Mouse (Mus musculus): ENCODE measurements at regions not wholly inside any gene's neighbourhood (a gene's known extent, or its start where the extent isn't known, plus 50 kb on each side); places are given as distances from the start of the nearest gene placed in this dataset.

DNA sequence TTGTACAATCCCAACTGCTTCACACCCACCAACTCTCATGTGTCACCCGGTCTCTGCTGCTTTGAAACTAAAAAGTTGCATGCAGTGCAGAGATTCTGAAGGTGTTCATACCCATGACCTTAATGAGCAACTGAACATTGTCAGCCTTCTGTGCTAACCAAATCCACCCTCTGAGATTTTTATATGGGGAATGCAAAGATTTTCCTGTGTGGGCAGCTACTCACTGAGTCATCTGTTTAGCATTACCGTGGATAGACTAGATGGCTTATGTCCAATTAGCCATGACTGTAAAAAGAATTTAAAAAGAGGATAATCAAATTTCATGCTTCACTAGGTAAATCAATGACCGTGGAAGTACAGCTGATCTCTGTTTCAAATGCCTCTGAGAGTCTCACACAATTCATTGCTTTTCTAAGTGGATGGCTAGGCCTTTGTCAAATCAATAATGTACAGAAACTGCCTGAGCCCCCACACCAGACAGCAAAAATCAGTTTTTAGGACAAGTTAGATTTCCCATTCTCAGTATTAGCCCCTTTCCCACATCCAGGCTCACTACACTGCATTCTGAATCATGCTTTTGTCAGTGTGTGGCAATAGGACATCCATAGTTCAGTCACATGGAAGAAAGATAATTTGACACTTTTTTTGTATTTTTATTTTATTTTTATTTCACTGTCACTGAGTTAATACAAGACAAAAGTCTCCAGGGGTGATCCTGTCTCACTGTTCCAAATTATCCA, 781.8 kb upstream of the Ins1 start:
- no peak overlapping the region for H3K4me3 ChIP-seq
- no peak overlapping the region for H3K4me2 ChIP-seq (replicated peaks)
- no peak overlapping the region for H3K9ac ChIP-seq
- peak; percentile 54; the same call in 1 of the 2 replicates for ATAC-seq (ENCODE audit: low FRiP score, low read depth)
- H3K27ac ChIP-seq = no peak overlapping the region
- no peaks in the 10 kb centered on the region for H3K27me3 ChIP-seq
- H3K4me1 ChIP-seq = peaks cover 7% of the 10 kb centered on the region
- H3K9me3 ChIP-seq = no peaks in the 10 kb centered on the region
- whole genome bisulfite sequencing = 25% methylated on average over 3 of the region's 3 CpGs
- no peaks in the 10 kb centered on the region for H3K36me3 ChIP-seq

Data from limb, embryonic 13.5 days (tissue).